In genomic region chr5:105792853-105793547, GRCm38 (mm10) we compare ENCODE assay signal across 8 mouse cellular contexts.
DNase-seq lines count a peak whose midpoint lies in the region; ATAC-seq lines count a peak whose summit lies in the region.

No protein-coding gene starts in this region.

- H3K4me3 ChIP-seq in neural tube, embryonic 11.5 days (ENCODE audit: low read depth, low read length): no peak overlapping the region
- H3K4me3 ChIP-seq in embryonic facial prominence, embryonic 10.5 days: peak overlapping the region; percentile 9; the same call in 1 of the 2 replicates
- peak overlapping the region; percentile 40 for H3K4me3 ChIP-seq in heart, embryonic 13.5 days
- peak overlapping the region; percentile 7 for H3K4me3 ChIP-seq in kidney, embryonic 16.5 days (ENCODE audit: low read length)

- H3K27ac ChIP-seq in neural tube, embryonic 11.5 days (ENCODE audit: low read depth, low read length): peak overlapping the region; percentile 34; the same call in 1 of the 2 replicates
- peak overlapping the region; percentile 66 for H3K27ac ChIP-seq in embryonic facial prominence, embryonic 10.5 days (replicated peaks)
- peak overlapping the region; percentile 80 for H3K27ac ChIP-seq in heart, embryonic 13.5 days (replicated peaks)
- H3K27ac ChIP-seq in kidney, embryonic 16.5 days (ENCODE audit: low read length): peak overlapping the region; percentile 92

- H3K9ac ChIP-seq in neural tube, embryonic 11.5 days (ENCODE audit: low read length): peak overlapping the region; percentile 18
- H3K9ac ChIP-seq in heart, embryonic 13.5 days: peak overlapping the region; percentile 73; the same call in 1 of the 2 replicates
- peak overlapping the region; percentile 32; the same call in 1 of the 2 replicates for H3K9ac ChIP-seq in kidney, embryonic 16.5 days (replicated peaks; ENCODE audit: low read length)

- peaks cover 4% of the 10 kb centered on the region; the same call in 1 of the 2 replicates for H3K4me1 ChIP-seq in neural tube, embryonic 11.5 days (ENCODE audit: control insufficient read depth, insufficient read depth, low read length)
- H3K4me1 ChIP-seq in embryonic facial prominence, embryonic 10.5 days: peaks cover 54% of the 10 kb centered on the region
- H3K4me1 ChIP-seq in heart, embryonic 13.5 days: peaks cover 46% of the 10 kb centered on the region
- peaks cover 80% of the 10 kb centered on the region for H3K4me1 ChIP-seq in kidney, embryonic 16.5 days (ENCODE audit: insufficient read depth, low read length)

- no peaks in the 10 kb centered on the region for H3K36me3 ChIP-seq in neural tube, embryonic 11.5 days (ENCODE audit: control insufficient read depth, insufficient read depth, low read length)
- peaks cover 5% of the 10 kb centered on the region; the same call in 1 of the 2 replicates for H3K36me3 ChIP-seq in embryonic facial prominence, embryonic 10.5 days (replicated peaks)
- no peaks in the 10 kb centered on the region for H3K36me3 ChIP-seq in heart, embryonic 13.5 days
- H3K36me3 ChIP-seq in kidney, embryonic 16.5 days (ENCODE audit: insufficient read depth, low read length): 0 out of 2 replicates have a peak, but pooled peaks cover 3% of the 10 kb centered on the region

- H3K4me2 ChIP-seq in neural tube, embryonic 11.5 days (ENCODE audit: low read depth): no peak overlapping the region
- H3K4me2 ChIP-seq in heart, embryonic 13.5 days: peak overlapping the region; percentile 70
- peak overlapping the region; percentile 46 for H3K4me2 ChIP-seq in kidney, embryonic 16.5 days (replicated peaks; ENCODE audit: low read depth, low read length)

- no peaks in the 10 kb centered on the region for H3K27me3 ChIP-seq in neural tube, embryonic 11.5 days (ENCODE audit: control insufficient read depth, insufficient read depth, low read length)
- no peaks in the 10 kb centered on the region for H3K27me3 ChIP-seq in embryonic facial prominence, embryonic 10.5 days (replicated peaks; ENCODE audit: low read depth, poor library complexity, severe bottlenecking)
- peaks cover 44% of the 10 kb centered on the region for H3K27me3 ChIP-seq in heart, embryonic 13.5 days (replicated peaks)
- no peaks in the 10 kb centered on the region for H3K27me3 ChIP-seq in kidney, embryonic 16.5 days (ENCODE audit: insufficient read depth, low read length)

- H3K9me3 ChIP-seq in neural tube, embryonic 11.5 days (ENCODE audit: control insufficient read depth, low read length): no peaks in the 10 kb centered on the region
- H3K9me3 ChIP-seq in embryonic facial prominence, embryonic 10.5 days: no peaks in the 10 kb centered on the region
- no peaks in the 10 kb centered on the region for H3K9me3 ChIP-seq in heart, embryonic 13.5 days
- H3K9me3 ChIP-seq in kidney, embryonic 16.5 days (ENCODE audit: low read length): no peaks in the 10 kb centered on the region

- ATAC-seq in neural tube, embryonic 11.5 days (ENCODE audit: insufficient read depth, low FRiP score, low TSS enrichment): no peak
- ATAC-seq in heart, embryonic 13.5 days (ENCODE audit: extremely low read depth, insufficient number of reproducible peaks, low FRiP score, low TSS enrichment): peak; percentile 68; the same call in 1 of the 2 replicates
- peak; percentile 87 for ATAC-seq in kidney, embryonic 16.5 days (ENCODE audit: low FRiP score, low TSS enrichment)
- peak; percentile 41; the same call in 1 of the 2 replicates for ATAC-seq in megakaryocyte-erythroid progenitor cell, adult 5-6 weeks (replicated peaks; ENCODE audit: low FRiP score, low TSS enrichment, poor library complexity, severe bottlenecking)

- 56% methylated on average over 13 of the region's 13 CpGs for WGBS in neural tube, embryonic 11.5 days
- WGBS in embryonic facial prominence, embryonic 10.5 days: 41% methylated on average over 13 of the region's 13 CpGs
- WGBS in heart, embryonic 13.5 days: 17% methylated on average over 13 of the region's 13 CpGs
- WGBS in kidney, embryonic 16.5 days: 25% methylated on average over 13 of the region's 13 CpGs

- DNase-seq in neural tube, embryonic 11.5 days (ENCODE audit: low spot score): peak; percentile 38
- no peak for DNase-seq in neural tube, embryonic 10.5 days (ENCODE audit: extremely low spot score, low spot score)
- peak; percentile 55 for DNase-seq in embryonic facial prominence, embryonic 10.5 days (ENCODE audit: low spot score)
- no peak for DNase-seq in right cerebral cortex, postnatal 36 days (ENCODE audit: low spot score in 2 of 2)
- DNase-seq in frontal cortex, postnatal 10 days (ENCODE audit: low spot score in 2 of 2): no peak

Comparison
In these comparisons a context has a peak if more than half of its experiments do, and no peak if none do; other contexts are left out.
1. DNase-seq: peak in neural tube, embryonic 11.5 days (single experiment) and embryonic facial prominence, embryonic 10.5 days (single experiment); none in neural tube, embryonic 10.5 days (single experiment), right cerebral cortex, postnatal 36 days (0 of 2) and frontal cortex, postnatal 10 days (0 of 2).
2. H3K27ac ChIP-seq: peak in every context shown above with its lines; median percentile 92 in kidney, embryonic 16.5 days; 80 in heart, embryonic 13.5 days; 66 in embryonic facial prominence, embryonic 10.5 days; 34 in neural tube, embryonic 11.5 days.
3. H3K9ac ChIP-seq: peak in every context shown above with its lines; median percentile 73 in heart, embryonic 13.5 days; 32 in kidney, embryonic 16.5 days; 18 in neural tube, embryonic 11.5 days.